Mouse (Mus musculus) cerebellum, adult (tissue): ENCODE results near the gene Itgb5.

Experiments
- ATAC-seq: cut with Nextera tagmentation; 2 replicates; pipeline ENCODE4 v1.9.2; 2017; ENCODE audit warnings: mild to moderate bottlenecking, moderate library complexity, mixed read lengths; ENCODE audit not compliant: insufficient number of reproducible peaks, low FRiP score, low TSS enrichment

The Itgb5 gene

GRCm38 (mm10) chr16:33871865-33872443 lies 42.5 kb downstream of the Itgb5 start:
- no peak for ATAC-seq

- no peak for ATAC-seq
These were observed 43.8 kb downstream of the Itgb5 start for GRCm38 (mm10) chr16:33873282-33873681.

- ATAC-seq, result no peak
These were observed 48.7 kb downstream of the Itgb5 start for GRCm38 (mm10) chr16:33878041-33878783.

GRCm38 (mm10) chr16:33879031-33879430 lies 49.6 kb downstream of the Itgb5 start:
- ATAC-seq, result no peak

GRCm38 (mm10) chr16:33879556-33879955 lies 50.1 kb downstream of the Itgb5 start:
- peak; percentile 55; the same call in 1 of the 2 replicates for ATAC-seq

- ATAC-seq, result no peak
These were observed 51.3 kb downstream of the Itgb5 start for GRCm38 (mm10) chr16:33880765-33881164.

GRCm38 (mm10) chr16:33882540-33882939 lies 53.1 kb downstream of the Itgb5 start:
- no peak; the same call in 1 of the 2 replicates for ATAC-seq

GRCm38 (mm10) chr16:33883046-33883975 lies 53.8 kb downstream of the Itgb5 start:
- no peak for ATAC-seq

- no peak for ATAC-seq
These were observed 54.7 kb downstream of the Itgb5 start for GRCm38 (mm10) chr16:33884201-33884600.

- ATAC-seq, result no peak
These were observed 55.6 kb downstream of the Itgb5 start for GRCm38 (mm10) chr16:33885021-33885471.

- ATAC-seq, result no peak
These were observed 56.3 kb downstream of the Itgb5 start for GRCm38 (mm10) chr16:33885671-33886328.

GRCm38 (mm10) chr16:33886665-33887064 lies 57.2 kb downstream of the Itgb5 start:
- ATAC-seq, result no peak

GRCm38 (mm10) chr16:33887981-33888380 lies 58.5 kb downstream of the Itgb5 start:
- no peak for ATAC-seq

GRCm38 (mm10) chr16:33889000-33889607 lies 59.6 kb downstream of the Itgb5 start:
- ATAC-seq, result no peak

- ATAC-seq, result no peak
These were observed 61.6 kb downstream of the Itgb5 start for GRCm38 (mm10) chr16:33891099-33891498.

- peak; percentile 33; the same call in 1 of the 2 replicates for ATAC-seq
These were observed 62.3 kb downstream of the Itgb5 start for GRCm38 (mm10) chr16:33891561-33892281.

- no peak for ATAC-seq
These were observed 63.1 kb downstream of the Itgb5 start for GRCm38 (mm10) chr16:33892539-33892938.

- no peak for ATAC-seq
These were observed 64.3 kb downstream of the Itgb5 start for GRCm38 (mm10) chr16:33893796-33894195.

- no peak for ATAC-seq
These were observed 65.0 kb downstream of the Itgb5 start for GRCm38 (mm10) chr16:33894449-33894848.
